Mouse (Mus musculus): ENCODE measurements around the gene Mpdu1. TPM values are rescaled to one million over a fixed set of nuclear protein-coding genes. Genes with fewer than 3 reads are reported as not detected.
"Not testable (repeated sequence)": the region's sequence is repeated elsewhere in the genome, so short reads cannot be mapped to it uniquely, and the experiment has no call there.

Gene Mpdu1
- polyA plus RNA-seq, 1 experiment: 174 TPM

GRCm38 (mm10) chr11:69623006-69623405 lies 39.4 kb downstream of the Mpdu1 start:
- Histone ChIP-seq H3K36me3 (ENCODE audit: control insufficient read depth, insufficient read depth, low read length) (no peaks in the 10 kb centered on the region), H3K4me3 (ENCODE audit: control insufficient read depth, insufficient read depth, low read length) (no peak overlapping the region), H3K4me1 (replicated peaks; ENCODE audit: control insufficient read depth, insufficient read depth, low read length) (no peaks in the 10 kb centered on the region), H3K27me3 (ENCODE audit: control insufficient read depth, insufficient read depth, low read length) (no peaks in the 10 kb centered on the region; the same call in 1 of the 2 replicates), H3K27ac (ENCODE audit: control insufficient read depth, insufficient read depth, low read length) (no peak overlapping the region)
- DNase-seq: no peak
- no peak for TF ChIP-seq POLR2A (IDR thresholded peaks at IDR 0.05; ENCODE audit: control insufficient read depth, extremely low read depth, insufficient read depth, low read length, poor library complexity)
- no peak for TF ChIP-seq CTCF (IDR thresholded peaks at IDR 0.05; ENCODE audit: borderline replicate concordance, control insufficient read depth, extremely low read depth, insufficient read depth, low read length, poor library complexity)
- 89% methylated on average over 4 of the region's 4 CpGs for WGBS

GRCm38 (mm10) chr11:69622406-69622805 lies 40.0 kb downstream of the Mpdu1 start:
- H3K4me3 ChIP-seq (ENCODE audit: control insufficient read depth, insufficient read depth, low read length): no peak overlapping the region
- 62% methylated on average over 6 of the region's 6 CpGs for WGBS

GRCm38 (mm10) chr11:69621571-69622268 lies 40.7 kb downstream of the Mpdu1 start, which contains the start of gene Sat2:
Gene Sat2, plus strand, starts transcription at chr11:69622024.
- Histone ChIP-seq H3K27ac (ENCODE audit: control insufficient read depth, insufficient read depth, low read length) (no peak within 1 kb of the TSS), H3K36me3 (ENCODE audit: control insufficient read depth, insufficient read depth, low read length) (no peaks in the 10 kb centered on the region), H3K27me3 (ENCODE audit: control insufficient read depth, insufficient read depth, low read length) (no peaks in the 10 kb centered on the region; the same call in 1 of the 2 replicates), H3K4me1 (replicated peaks; ENCODE audit: control insufficient read depth, insufficient read depth, low read length) (no peaks in the 10 kb centered on the region), H3K4me3 (ENCODE audit: control insufficient read depth, insufficient read depth, low read length) (peak within 1 kb of the TSS; percentile 9; the same call in 1 of the 2 replicates)
- no peak for TF ChIP-seq CTCF (IDR thresholded peaks at IDR 0.05; ENCODE audit: borderline replicate concordance, control insufficient read depth, extremely low read depth, insufficient read depth, low read length, poor library complexity)
- TF ChIP-seq POLR2A (IDR thresholded peaks at IDR 0.05; ENCODE audit: control insufficient read depth, extremely low read depth, insufficient read depth, low read length, poor library complexity): no peak
- 30% methylated on average over 20 of the region's 20 CpGs for WGBS
- DNase-seq: no peak

More at GRCm38 (mm10) chr11:69622406-69622805, 40.0 kb downstream of the Mpdu1 start:
- TF ChIP-seq CTCF (IDR thresholded peaks at IDR 0.05; ENCODE audit: borderline replicate concordance, control insufficient read depth, extremely low read depth, insufficient read depth, low read length, poor library complexity): no peak
- no peak for TF ChIP-seq POLR2A (IDR thresholded peaks at IDR 0.05; ENCODE audit: control insufficient read depth, extremely low read depth, insufficient read depth, low read length, poor library complexity)
- Histone ChIP-seq H3K27ac (ENCODE audit: control insufficient read depth, insufficient read depth, low read length) (no peak overlapping the region), H3K27me3 (ENCODE audit: control insufficient read depth, insufficient read depth, low read length) (no peaks in the 10 kb centered on the region; the same call in 1 of the 2 replicates), H3K4me1 (replicated peaks; ENCODE audit: control insufficient read depth, insufficient read depth, low read length) (no peaks in the 10 kb centered on the region), H3K36me3 (ENCODE audit: control insufficient read depth, insufficient read depth, low read length) (no peaks in the 10 kb centered on the region)
- no peak for DNase-seq

GRCm38 (mm10) chr11:69620394-69621081 lies 41.9 kb downstream of the Mpdu1 start:
- no peak overlapping the region for H3K27ac ChIP-seq (ENCODE audit: control insufficient read depth, insufficient read depth, low read length)
- no peaks in the 10 kb centered on the region for H3K36me3 ChIP-seq (ENCODE audit: control insufficient read depth, insufficient read depth, low read length)
- TF ChIP-seq POLR2A (IDR thresholded peaks at IDR 0.05; ENCODE audit: control insufficient read depth, extremely low read depth, insufficient read depth, low read length, poor library complexity): no peak
- TF ChIP-seq CTCF (IDR thresholded peaks at IDR 0.05; ENCODE audit: borderline replicate concordance, control insufficient read depth, extremely low read depth, insufficient read depth, low read length, poor library complexity): no peak
- 88% methylated on average over 7 of the region's 7 CpGs for WGBS
- H3K4me3 ChIP-seq (ENCODE audit: control insufficient read depth, insufficient read depth, low read length): no peak overlapping the region
- DNase-seq: no peak
- no peaks in the 10 kb centered on the region for H3K4me1 ChIP-seq (replicated peaks; ENCODE audit: control insufficient read depth, insufficient read depth, low read length)
- H3K27me3 ChIP-seq (ENCODE audit: control insufficient read depth, insufficient read depth, low read length): no peaks in the 10 kb centered on the region; the same call in 1 of the 2 replicates

- no peaks in the 10 kb centered on the region for H3K36me3 ChIP-seq (ENCODE audit: control insufficient read depth, insufficient read depth, low read length)
- H3K27me3 ChIP-seq (ENCODE audit: control insufficient read depth, insufficient read depth, low read length): no peaks in the 10 kb centered on the region; the same call in 1 of the 2 replicates
- 83% methylated on average over 5 of the region's 5 CpGs for WGBS
- H3K4me1 ChIP-seq (replicated peaks; ENCODE audit: control insufficient read depth, insufficient read depth, low read length): 0 out of 2 replicates have a peak, but pooled peaks cover 5% of the 10 kb centered on the region
- H3K27ac ChIP-seq (ENCODE audit: control insufficient read depth, insufficient read depth, low read length): no peak within 1 kb of the TSS
- no peak for TF ChIP-seq POLR2A (IDR thresholded peaks at IDR 0.05; ENCODE audit: control insufficient read depth, extremely low read depth, insufficient read depth, low read length, poor library complexity)
- no peak for TF ChIP-seq CTCF (IDR thresholded peaks at IDR 0.05; ENCODE audit: borderline replicate concordance, control insufficient read depth, extremely low read depth, insufficient read depth, low read length, poor library complexity)
- no peak for DNase-seq
- H3K4me3 ChIP-seq (ENCODE audit: control insufficient read depth, insufficient read depth, low read length): no peak within 1 kb of the TSS
Measured at GRCm38 (mm10) chr11:69617805-69618204, 44.6 kb downstream of the Mpdu1 start, which contains the start of gene Shbg. Gene Shbg, minus strand, starts transcription at chr11:69617905.

- Histone ChIP-seq H3K4me1 (replicated peaks; ENCODE audit: control insufficient read depth, insufficient read depth, low read length) (0 out of 2 replicates have a peak, but pooled peaks cover 5% of the 10 kb centered on the region), H3K27ac (ENCODE audit: control insufficient read depth, insufficient read depth, low read length) (no peak overlapping the region), H3K36me3 (ENCODE audit: control insufficient read depth, insufficient read depth, low read length) (no peaks in the 10 kb centered on the region), H3K27me3 (ENCODE audit: control insufficient read depth, insufficient read depth, low read length) (no peaks in the 10 kb centered on the region; the same call in 1 of the 2 replicates), H3K4me3 (ENCODE audit: control insufficient read depth, insufficient read depth, low read length) (no peak overlapping the region)
- no peak for DNase-seq
- TF ChIP-seq CTCF (IDR thresholded peaks at IDR 0.05; ENCODE audit: borderline replicate concordance, control insufficient read depth, extremely low read depth, insufficient read depth, low read length, poor library complexity) (no peak), POLR2A (IDR thresholded peaks at IDR 0.05; ENCODE audit: control insufficient read depth, extremely low read depth, insufficient read depth, low read length, poor library complexity) (no peak)
- WGBS: 63% methylated on average over 10 of the region's 10 CpGs
Measured at GRCm38 (mm10) chr11:69616781-69617180, 45.7 kb downstream of the Mpdu1 start.

GRCm38 (mm10) chr11:69614257-69614588 lies 48.2 kb downstream of the Mpdu1 start:
- not testable (repeated sequence) for H3K4me1 ChIP-seq (replicated peaks; ENCODE audit: control insufficient read depth, insufficient read depth, low read length); H3K4me3 ChIP-seq (ENCODE audit: control insufficient read depth, insufficient read depth, low read length); DNase-seq; H3K27ac ChIP-seq (ENCODE audit: control insufficient read depth, insufficient read depth, low read length); H3K27me3 ChIP-seq (ENCODE audit: control insufficient read depth, insufficient read depth, low read length); H3K36me3 ChIP-seq (ENCODE audit: control insufficient read depth, insufficient read depth, low read length)
- 50% methylated on average over 11 of the region's 11 CpGs for WGBS
